Mouse (Mus musculus) T-helper 1 cell (primary cell): ENCODE results near the gene Eloa.

Source experiments
- in situ Hi-C: fragments of 300-600 bp; cut with MboI, MseI; formaldehyde crosslinking; loops from one replicate; pipeline ENCODE4 v1.15.1; 2025; ENCODE audit warnings: high pct_unique_total_duplicates

Eloa gene

DNA sequence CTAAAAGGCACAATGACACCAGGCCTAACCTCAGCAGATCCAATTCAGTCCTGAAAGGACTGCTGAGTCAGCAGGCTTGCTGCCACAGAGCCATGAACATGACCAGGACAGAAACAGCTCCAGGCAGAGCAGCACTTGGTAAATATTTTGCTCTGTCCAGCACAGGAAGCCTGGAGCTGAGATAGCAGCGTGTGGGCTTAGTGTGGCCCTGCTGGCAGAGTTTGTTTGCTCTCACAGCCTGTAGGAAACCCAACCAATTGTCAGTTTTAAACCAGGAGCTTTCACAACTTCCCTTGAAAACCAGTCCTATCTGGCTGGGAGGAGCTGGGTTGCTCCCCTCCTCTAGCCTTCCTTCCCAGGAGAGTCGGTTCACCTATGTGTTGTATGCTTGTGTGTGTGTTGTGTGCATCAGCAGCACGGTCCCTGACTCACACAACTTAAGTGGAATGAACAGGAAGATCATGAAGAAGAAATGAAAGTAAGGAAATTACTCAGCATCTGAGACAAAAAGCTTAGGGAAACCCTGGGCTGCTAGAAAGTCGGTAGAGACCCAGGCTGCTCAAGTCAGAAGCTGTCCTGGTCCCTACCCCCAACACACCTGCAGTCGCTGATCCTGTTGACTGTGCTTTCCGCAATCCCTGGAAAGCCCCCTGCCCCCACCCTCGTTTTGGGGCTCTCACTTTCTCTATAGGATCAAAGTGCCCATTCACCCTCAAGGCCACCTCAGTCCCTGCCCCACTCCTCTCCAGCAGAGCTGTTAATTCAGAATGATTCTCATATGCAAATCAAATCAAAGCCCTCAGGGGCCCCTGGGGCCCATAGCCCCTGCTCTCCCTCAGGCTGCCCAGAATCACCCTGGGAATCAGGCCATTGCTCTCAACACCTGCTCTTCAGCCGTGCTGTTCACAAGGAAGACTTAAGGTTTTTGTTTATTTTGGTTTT, 9.7 kb upstream of the Eloa start:
- in situ Hi-C loops, result no loop called here

DNA sequence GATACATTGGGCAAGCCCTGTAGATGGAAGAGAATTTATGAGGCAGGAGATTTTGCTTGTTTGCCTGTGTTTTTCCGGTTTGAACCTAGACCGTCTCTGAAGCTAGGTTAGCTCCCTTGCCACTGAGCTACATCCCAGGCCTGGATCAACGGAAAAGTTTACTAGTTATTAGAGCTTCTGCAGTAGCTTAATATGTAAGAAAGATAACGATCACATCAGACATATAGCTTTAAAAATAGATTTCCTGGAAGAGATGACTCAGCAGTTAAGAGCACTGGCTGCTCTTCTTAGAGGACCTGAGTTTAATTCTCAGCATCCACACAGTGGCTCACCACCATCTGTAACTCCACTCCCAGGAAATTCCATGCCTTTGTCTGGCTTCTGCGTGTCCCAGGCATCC, 7.1 kb upstream of the Eloa start:
- in situ Hi-C loops, result no loop called here

DNA sequence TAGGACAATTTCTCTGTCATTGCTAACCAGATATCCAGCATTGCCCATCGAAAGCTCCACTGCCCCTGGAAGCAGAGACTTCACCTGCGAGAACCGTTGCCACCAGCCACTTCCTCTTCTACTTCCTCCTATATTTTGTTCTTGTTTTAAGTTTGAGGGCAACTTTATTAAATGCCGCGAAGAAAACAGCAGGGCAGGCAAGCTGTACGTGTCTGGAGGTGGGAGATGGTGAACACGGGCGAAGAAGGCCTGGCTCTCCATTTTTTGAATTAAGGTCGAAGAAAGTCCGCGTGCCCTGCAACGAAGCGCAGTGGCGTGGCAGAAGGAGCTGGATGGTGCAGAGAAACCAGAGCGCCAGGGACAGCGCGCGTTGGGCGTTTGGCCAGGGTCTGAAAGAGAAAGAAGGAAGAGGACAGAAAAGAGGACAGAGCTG, 6.6 kb upstream of the Eloa start:
- in situ Hi-C loops, result no loop called here

DNA sequence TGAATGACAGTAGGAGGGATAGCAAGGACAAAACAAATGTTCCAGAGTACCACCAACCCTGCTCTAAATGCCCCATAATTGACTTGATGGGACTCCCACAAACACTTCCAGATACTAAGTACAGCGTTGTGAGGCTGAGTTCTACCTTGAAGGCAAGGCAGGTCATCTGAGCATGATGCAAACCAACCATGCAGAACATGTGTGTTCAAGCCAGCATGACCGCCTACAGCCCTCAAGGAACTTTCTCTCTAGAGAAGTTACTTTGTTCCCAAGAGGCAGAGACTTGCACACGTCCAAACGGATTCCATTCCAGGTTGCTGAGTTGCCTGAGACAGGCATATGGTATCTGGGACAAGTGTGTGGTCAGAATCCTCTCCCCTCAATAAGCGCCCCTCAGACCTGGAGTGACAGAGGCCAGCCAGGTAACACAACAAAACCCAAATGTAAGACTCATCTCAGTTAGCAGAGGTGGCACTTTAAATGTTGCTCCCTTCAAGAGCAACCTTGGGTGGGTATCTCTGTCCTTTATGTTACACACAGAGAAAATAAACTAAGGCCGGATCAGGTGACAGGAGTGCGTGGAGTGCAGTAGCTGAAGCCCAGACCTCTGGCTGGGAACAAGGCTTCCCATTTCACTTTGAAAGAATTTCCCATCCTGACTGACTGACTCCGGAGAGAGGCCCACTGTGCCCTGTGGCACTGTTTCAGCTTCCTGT, 6.0 kb upstream of the Eloa start:
- in situ Hi-C loops, result no loop called here

DNA sequence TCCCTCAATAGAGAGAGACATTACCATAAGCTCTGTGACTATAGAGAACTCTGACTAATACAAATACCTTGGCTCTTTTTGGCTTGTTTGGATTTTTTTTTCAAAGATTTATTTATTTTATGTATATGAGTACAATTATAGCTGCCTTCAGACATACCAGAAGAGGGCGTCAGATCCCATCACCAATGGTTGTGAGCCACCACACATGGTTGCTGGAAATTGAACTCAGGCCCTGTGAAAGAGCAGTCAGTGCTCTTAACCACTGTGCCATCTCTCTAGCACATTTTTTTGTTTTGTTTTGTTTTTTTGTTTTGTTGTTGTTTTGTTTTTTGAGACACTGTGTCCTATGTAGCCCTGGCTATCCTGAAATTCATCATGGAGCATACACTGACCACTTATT, 3.8 kb upstream of the Eloa start:
- in situ Hi-C loops, result no loop called here

DNA sequence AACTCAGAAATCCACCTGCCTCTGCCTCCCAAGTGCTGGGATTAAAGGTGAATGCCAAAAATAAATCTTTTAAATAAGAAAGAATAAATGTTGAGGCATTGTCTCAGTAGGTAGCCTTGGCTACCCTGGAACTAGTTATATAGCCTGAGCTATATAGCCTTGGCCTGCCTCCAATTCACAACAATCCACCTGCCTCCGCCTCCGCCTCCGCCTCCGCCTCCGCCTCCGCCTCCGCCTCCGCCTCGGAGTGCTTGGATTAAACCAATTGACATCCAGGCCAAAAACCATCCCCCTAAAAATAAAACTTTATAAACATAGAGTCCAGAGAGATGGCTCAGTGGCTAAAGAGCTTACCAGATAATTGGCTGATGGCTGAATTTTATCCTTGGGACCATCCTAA, 1.4 kb upstream of the Eloa start:
- in situ Hi-C loops, result no loop called here

DNA sequence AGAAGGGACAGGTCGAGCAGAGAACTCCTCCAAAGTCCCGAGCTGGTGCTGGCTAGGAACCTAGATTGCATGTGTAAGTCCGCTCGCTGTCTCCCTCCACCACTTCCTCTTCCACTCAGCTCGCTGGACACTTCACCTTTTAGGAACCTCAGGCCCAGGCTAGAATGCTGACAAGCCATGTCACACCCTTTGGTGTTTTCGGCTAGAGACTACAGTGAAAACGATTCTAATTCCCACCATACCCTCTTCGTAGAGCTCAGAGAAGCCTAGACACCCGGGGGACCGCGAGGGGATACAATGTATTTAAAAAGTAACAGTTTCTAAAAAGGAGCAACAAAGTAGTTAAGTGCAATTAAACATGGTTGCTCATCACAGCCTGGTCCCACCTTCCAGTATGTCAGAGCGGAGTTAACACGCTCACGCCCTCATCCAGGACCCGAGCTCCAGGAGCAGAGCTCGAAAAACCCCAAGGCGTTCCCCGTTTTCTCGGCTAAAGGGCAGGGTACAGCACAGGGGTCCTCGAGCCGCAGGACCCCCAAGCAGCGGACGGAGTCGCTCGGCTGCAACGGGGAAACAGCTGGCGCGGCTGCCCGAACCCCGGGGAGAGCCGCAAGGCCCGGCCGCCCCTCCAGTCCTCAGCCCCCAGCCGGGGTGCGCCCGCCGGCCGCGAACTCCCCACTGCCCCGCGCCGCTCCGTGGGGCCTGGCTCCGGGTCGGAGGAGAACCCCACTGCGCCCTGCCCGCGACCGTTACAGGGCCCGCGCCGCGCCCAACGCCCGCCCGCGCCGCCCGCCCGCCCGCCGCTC, 617 bp downstream of the Eloa start:
- in situ Hi-C loops, result no loop called here

DNA sequence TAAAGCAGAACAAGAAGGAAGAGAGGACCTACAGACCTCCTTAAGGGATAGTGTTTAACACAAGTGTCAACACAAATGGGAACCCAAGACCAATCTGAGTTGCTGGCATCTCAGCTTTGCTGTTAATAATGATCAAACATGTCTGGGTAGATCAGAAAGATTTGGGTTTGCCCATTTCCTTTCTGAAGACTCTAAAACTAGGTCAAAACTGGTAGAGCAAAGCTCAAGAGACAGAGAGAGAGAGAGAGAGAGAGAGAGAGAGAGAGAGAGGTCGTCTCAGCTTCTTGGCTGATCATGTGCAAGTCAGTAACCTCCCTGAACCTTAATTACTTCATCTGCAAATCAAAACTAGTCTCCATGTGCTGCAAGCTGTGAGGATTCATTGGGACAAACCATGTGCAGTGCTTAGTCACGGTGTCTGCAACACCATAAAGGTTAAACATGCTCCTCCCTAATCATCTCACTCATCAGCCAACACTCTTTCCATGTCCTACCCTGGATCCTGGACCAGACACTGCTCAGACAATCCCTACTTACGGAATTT, 5.4 kb downstream of the Eloa start:
- in situ Hi-C loops, result no loop called here

DNA sequence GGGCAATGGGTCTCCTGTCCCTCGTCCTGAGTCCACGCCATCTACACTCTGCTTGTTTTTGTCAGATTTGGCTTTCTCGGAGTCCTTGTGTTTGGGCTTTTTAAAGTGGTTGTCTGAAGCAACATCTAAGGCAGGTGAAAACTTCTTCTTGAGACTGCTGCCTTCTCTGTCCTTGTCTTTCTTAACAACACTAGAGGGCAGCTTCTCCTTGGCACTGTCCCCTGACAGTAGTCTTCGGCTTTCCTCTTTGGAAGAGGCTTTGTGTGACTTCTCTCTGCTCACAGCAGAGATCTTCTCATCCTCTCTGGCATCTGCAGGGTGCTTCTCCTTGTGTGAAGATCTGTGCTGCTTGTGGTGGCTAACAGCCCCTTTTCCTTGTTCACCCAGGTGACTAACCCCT, 11.0 kb downstream of the Eloa start:
- in situ Hi-C loops, result no loop called here

DNA sequence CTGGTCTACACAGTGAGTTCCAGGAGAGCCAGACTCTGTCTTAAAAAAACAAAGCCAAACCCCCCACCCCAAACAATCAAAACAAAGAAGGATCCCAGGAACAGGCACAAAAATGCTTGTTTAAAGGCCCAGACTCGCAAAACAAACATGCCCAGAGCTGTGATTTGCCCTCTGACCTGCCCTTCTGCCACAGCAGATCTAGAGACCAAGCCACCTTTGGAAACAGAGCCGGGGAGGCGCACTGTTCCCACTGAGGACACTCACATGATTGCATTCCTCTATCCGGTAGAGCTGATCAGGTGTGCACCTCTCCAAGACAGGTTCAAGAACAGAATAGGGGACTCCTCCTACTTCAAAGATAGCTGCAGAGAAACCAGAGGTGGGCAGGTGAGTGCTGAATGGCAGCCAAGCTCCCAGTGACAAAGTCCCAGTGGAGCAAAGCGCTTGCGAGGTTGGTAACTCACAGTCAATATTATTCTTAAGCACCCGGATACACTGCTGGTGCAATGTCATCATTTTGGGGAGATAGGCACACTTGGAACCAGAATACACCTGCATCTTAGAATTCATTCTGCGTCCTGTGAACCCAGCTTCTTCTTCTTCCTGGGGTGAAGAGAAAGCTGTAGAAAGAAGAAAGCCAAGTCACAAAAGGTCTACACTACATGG, 12.6 kb downstream of the Eloa start:
- in situ Hi-C loops, result no loop called here

DNA sequence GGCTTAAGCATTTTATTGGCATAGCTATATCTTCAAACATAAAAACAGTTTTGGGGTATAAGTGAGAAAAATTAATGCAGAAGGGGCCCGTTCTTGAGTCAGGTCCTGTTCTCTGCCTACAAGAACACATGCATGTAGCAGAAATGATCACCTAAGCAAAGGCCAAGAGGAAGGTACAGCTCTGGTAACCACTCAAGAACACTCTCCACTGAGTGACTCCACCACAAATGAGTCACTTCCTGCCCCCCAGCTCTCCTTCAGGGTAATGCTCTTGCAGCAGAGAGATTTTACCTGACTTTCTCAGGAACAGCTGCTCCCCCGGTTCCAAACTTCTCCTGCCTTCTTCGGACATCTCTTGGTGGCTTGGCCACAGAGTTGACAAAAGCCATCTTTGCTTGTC, 14.7 kb downstream of the Eloa start:
- in situ Hi-C loops, result no loop called here

DNA sequence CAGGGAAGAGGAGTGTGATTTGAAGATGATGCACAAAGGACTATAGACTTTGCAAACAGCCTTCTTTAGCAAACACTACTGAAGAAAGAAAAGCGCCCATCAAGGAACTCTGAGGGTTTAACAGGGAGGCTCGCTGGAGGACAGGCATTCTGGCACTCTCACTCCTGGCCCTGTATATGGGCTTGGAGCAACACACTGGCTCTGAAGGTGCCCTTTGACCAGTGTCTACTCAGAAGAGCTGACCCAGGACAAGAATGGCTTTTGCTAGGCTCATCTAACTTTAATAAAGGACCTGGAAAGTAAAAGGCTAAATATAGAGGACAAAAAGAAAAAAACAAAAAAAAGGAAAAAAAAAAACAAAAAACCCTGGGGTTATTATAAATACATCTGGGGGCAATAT, 16.6 kb downstream of the Eloa start:
- in situ Hi-C loops, result no loop called here

DNA sequence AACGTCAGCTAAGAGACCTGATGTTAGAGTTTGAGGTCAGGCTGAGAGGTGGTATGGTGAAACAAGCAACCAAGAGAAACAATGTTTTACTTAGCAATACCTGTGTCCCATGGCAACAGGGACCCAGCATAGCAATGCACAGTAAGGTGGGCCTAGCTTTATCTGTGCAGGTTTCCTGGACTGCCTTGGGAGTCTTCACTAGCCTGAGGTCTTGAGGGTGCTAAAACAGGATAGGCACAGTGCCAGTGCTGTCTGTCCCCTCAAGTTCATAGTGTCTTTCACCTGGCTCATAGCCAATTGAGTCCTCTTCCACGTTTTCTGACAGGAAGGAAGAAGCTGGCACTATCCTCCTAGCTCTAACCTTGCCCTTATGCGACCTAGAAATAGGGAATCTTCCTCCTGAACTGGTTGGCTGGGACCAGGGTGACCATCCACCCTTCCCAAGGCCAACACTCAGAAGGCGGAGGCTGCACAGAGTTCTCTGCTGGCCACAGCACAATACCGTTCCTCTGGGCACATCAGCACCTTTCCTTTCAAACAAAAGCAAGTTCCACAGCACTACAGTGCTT, 17.4 kb downstream of the Eloa start:
- in situ Hi-C loops, result no loop called here

DNA sequence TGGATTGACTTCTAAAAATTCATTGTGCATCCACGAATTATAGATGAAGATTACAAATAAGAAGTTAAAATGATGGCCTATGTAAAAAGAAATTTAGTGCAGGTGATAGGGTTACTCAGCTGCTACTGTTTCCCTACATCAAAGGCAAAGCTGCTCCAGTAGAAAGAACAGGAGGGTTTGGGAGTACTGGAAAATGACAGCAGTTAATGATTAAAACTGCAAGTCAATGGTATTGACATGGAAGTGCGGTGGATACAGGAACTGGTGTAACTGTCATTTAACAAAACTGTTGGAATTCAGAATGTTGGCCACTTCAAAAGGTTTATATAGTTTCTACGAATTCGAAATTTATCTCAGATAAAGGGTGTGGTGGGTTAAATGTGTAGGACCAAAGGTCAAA, 26.4 kb downstream of the Eloa start:
- in situ Hi-C loops, result no loop called here

DNA sequence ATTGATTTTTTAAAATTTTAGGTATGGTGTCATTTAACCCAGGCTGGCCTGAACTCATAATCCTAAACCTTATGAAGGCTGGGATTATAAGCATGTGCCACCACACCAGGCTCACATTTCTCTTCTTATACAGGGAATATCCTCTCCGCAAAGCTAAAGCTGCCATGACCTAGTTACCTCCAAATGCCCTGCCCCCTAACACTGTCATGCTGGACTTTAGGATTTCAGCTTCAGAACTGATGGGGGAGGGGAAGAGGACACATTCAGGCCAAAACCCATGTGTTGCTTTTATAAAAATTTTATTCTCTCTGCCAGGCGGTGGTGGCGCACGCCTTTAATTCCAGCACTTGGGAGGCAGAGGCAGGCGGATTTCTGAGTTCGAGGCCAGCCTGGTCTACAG, 27.6 kb downstream of the Eloa start:
- in situ Hi-C loops, result loop anchor here (5.0 kb wide), 1 partner anchor 43 kb away; no protein-coding TSS in a partner anchor

DNA sequence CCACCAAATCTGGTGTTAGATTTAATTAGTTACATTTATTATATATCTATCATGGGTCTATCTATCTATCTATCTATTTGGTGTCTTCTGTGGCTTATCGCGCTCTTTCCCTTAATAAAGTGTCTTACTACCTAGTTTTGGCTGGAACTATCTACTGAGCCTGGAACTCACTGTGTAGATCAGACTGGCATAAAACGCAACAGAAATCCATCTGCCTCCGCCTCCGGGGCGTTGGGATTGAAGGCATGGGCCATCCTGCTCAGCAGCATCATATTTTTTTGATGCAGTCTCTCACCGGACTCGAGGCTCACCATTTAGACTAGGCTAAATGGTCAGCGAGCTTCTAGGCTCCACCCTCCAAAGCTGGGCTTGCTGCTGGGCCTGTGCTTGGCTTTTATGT, 33.8 kb downstream of the Eloa start:
- in situ Hi-C loops, result no loop called here

DNA sequence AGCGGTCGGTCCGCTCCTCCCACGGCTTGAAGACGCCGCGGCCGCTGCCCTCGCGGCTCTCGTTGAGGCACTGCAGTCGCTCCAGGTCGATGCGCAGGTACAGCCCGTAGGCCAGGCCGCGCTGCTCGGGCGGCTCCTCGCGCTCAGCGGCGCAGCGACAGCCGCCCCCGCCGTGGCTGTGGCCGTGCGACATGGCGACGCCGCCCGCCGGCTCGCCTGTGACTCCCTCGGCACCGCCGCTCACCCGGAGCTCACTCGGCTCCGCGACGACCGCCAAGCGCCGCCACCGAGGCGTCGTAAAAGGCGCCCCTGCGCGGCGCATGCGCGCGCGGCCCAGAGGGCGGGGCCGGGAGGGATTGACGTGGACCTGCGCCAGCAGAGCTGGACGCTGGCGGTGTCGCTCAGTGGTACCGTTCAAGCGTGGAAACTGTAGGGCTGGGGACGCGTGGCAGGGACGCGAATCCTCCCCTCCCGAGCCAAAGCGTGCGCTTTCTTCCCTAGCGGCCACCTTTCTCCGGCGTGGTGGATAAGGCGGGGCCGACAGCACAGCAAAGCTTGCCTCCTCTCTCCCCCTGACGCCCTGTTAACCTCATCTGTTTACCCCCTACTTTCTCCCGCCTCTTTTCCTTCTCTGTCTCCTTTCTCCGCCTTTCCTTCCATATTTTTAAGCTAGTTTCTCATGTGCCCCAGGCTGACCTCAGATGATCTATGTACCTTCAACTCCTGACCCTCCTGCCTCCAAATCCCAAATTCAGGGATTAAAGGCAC, 34.4 kb downstream of the Eloa start, which contains the start of gene Pithd1:
TSS of gene Pithd1 (minus strand) at position 322 of the 768 bp plus-strand sequence.
- in situ Hi-C loops, result no loop called here

DNA sequence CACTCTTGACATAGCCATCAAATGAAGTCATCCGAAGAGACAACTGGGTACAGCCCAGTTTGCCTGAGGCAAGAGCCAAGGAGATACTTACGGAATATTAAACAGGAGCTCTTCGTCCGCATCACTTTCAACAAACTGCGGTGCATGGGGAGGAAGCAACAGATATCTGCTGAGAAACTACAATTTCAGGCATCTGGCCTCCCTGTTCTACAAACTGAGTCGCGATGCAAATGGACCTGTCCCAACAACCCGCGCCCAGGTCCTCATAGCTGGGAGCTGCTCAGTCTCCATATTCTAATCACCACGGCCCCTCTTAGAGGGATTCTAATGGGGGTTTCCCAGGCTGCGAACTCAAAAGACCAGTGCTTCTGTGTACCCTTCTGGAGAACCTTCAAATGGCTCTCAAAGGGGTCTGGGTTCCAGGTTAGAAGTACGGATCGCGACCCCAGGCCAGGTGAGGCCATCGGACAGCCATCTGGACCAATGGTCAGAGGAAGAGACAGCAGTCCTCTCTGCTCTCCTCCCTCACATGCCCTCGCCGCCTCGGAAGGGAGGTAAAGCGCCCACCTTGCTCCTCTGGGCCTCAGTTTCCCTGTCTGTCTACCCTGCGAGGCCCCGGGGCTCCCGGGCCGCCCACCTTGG, 35.1 kb downstream of the Eloa start:
- in situ Hi-C loops, result no loop called here

DNA sequence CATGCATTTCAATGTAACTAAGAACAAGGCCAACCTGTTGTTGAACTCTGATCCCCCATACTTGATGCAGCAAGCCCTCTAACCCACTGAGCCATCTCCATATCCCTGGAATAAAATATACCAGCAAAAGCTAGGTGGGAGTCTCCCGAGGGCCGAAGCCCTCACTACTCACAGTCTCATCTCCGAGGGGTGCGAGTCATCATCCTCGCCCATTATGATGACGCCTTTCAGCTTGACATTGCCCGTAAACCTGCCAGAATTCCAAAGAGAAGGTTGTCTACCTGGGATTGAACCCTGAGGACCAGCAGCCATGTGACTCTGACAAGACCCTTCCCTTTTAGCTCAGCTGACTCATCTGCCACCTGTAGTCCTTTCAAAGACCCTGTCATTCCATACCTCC, 35.8 kb downstream of the Eloa start:
- in situ Hi-C loops, result no loop called here

DNA sequence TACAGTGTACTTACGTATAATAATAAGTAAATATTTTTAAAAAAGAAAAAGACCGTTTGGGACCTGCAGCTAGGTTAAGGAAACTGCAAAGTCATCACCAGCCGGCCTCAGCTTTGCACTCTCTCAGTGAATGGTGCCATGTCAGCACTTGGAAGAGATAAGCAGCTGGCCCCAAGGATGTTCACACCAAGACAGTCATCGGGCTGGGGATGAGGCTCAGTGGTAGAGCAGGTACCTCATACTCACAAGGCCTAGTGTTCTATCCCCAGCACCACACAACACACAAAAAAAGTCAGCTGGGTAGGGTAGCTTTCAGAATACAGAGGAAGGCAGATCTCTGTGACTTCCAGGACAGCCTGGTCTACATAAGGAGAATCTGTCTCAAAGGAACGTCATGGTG, 36.4 kb downstream of the Eloa start:
- in situ Hi-C loops, result no loop called here
